Mouse (Mus musculus): ENCODE data around the gene D5Ertd579e. TPM values are rescaled to one million over a fixed set of nuclear protein-coding genes. Genes with fewer than 3 reads are reported as not detected.
A peak's percentile ranks its signal among the peaks of the same experiment; 100 is the strongest.
"Not testable (repeated sequence)": the region's sequence is repeated elsewhere in the genome, so short reads cannot be mapped to it uniquely, and the experiment has no call there.

The D5Ertd579e gene
- total RNA-seq, 1 experiment from 2014 or later: 47.6 TPM

GRCm38 (mm10) chr5:36660977-36661760 is 34.7 kb downstream of the D5Ertd579e start:
- not testable (repeated sequence) for ATAC-seq (replicated peaks; ENCODE audit: insufficient number of reproducible peaks, low FRiP score, low TSS enrichment, poor library complexity, severe bottlenecking)

GRCm38 (mm10) chr5:36625612-36626011 is 70.2 kb downstream of the D5Ertd579e start:
- no peak for ATAC-seq (replicated peaks; ENCODE audit: insufficient number of reproducible peaks, low FRiP score, low TSS enrichment, poor library complexity, severe bottlenecking)

GRCm38 (mm10) chr5:36623670-36624069 is 72.2 kb downstream of the D5Ertd579e start:
- ATAC-seq (replicated peaks; ENCODE audit: insufficient number of reproducible peaks, low FRiP score, low TSS enrichment, poor library complexity, severe bottlenecking): no peak

GRCm38 (mm10) chr5:36621058-36621449 is 74.8 kb downstream of the D5Ertd579e start:
- no peak for ATAC-seq (replicated peaks; ENCODE audit: insufficient number of reproducible peaks, low FRiP score, low TSS enrichment, poor library complexity, severe bottlenecking)

GRCm38 (mm10) chr5:36620409-36621057 is 75.3 kb downstream of the D5Ertd579e start:
- no peak for ATAC-seq (replicated peaks; ENCODE audit: insufficient number of reproducible peaks, low FRiP score, low TSS enrichment, poor library complexity, severe bottlenecking)

GRCm38 (mm10) chr5:36618890-36619289 is 76.9 kb downstream of the D5Ertd579e start:
- ATAC-seq (replicated peaks; ENCODE audit: insufficient number of reproducible peaks, low FRiP score, low TSS enrichment, poor library complexity, severe bottlenecking): no peak

- no peak for ATAC-seq (replicated peaks; ENCODE audit: insufficient number of reproducible peaks, low FRiP score, low TSS enrichment, poor library complexity, severe bottlenecking)
Measured at GRCm38 (mm10) chr5:36618356-36618755, 77.5 kb downstream of the D5Ertd579e start.

GRCm38 (mm10) chr5:36614124-36614523 is 81.7 kb downstream of the D5Ertd579e start:
- ATAC-seq (replicated peaks; ENCODE audit: insufficient number of reproducible peaks, low FRiP score, low TSS enrichment, poor library complexity, severe bottlenecking): no peak

- ATAC-seq (replicated peaks; ENCODE audit: insufficient number of reproducible peaks, low FRiP score, low TSS enrichment, poor library complexity, severe bottlenecking): no peak
Measured at GRCm38 (mm10) chr5:36608939-36609499, 86.8 kb downstream of the D5Ertd579e start.

GRCm38 (mm10) chr5:36603031-36603430 is 92.8 kb downstream of the D5Ertd579e start:
- 0 out of 2 replicates have a peak, but pooled peaks have one; percentile 19 for ATAC-seq (replicated peaks; ENCODE audit: insufficient number of reproducible peaks, low FRiP score, low TSS enrichment, poor library complexity, severe bottlenecking)

- no peak for ATAC-seq (replicated peaks; ENCODE audit: insufficient number of reproducible peaks, low FRiP score, low TSS enrichment, poor library complexity, severe bottlenecking)
Measured at GRCm38 (mm10) chr5:36602028-36602427, 93.8 kb downstream of the D5Ertd579e start.

GRCm38 (mm10) chr5:36601492-36601891 is 94.3 kb downstream of the D5Ertd579e start:
- no peak for ATAC-seq (replicated peaks; ENCODE audit: insufficient number of reproducible peaks, low FRiP score, low TSS enrichment, poor library complexity, severe bottlenecking)

- no peak for ATAC-seq (replicated peaks; ENCODE audit: insufficient number of reproducible peaks, low FRiP score, low TSS enrichment, poor library complexity, severe bottlenecking)
Measured at GRCm38 (mm10) chr5:36598883-36599282, 96.9 kb downstream of the D5Ertd579e start.

GRCm38 (mm10) chr5:36597653-36598052 is 98.2 kb downstream of the D5Ertd579e start:
- no peak for ATAC-seq (replicated peaks; ENCODE audit: insufficient number of reproducible peaks, low FRiP score, low TSS enrichment, poor library complexity, severe bottlenecking)

GRCm38 (mm10) chr5:36596225-36596624 is 99.6 kb downstream of the D5Ertd579e start:
- ATAC-seq (replicated peaks; ENCODE audit: insufficient number of reproducible peaks, low FRiP score, low TSS enrichment, poor library complexity, severe bottlenecking): no peak

GRCm38 (mm10) chr5:36595115-36595514 is 100.7 kb downstream of the D5Ertd579e start:
- ATAC-seq (replicated peaks; ENCODE audit: insufficient number of reproducible peaks, low FRiP score, low TSS enrichment, poor library complexity, severe bottlenecking): no peak

- no peak for ATAC-seq (replicated peaks; ENCODE audit: insufficient number of reproducible peaks, low FRiP score, low TSS enrichment, poor library complexity, severe bottlenecking)
Measured at GRCm38 (mm10) chr5:36594344-36594743, 101.5 kb downstream of the D5Ertd579e start.

- no peak for ATAC-seq (replicated peaks; ENCODE audit: insufficient number of reproducible peaks, low FRiP score, low TSS enrichment, poor library complexity, severe bottlenecking)
Measured at GRCm38 (mm10) chr5:36593176-36593575, 102.6 kb downstream of the D5Ertd579e start, which contains the start of gene Tbc1d14. Tbc1d14 (minus strand) TSS chr5:36593276.

GRCm38 (mm10) chr5:36590499-36590920 is 105.3 kb downstream of the D5Ertd579e start:
- no peak for ATAC-seq (replicated peaks; ENCODE audit: insufficient number of reproducible peaks, low FRiP score, low TSS enrichment, poor library complexity, severe bottlenecking)

- no peak for ATAC-seq (replicated peaks; ENCODE audit: insufficient number of reproducible peaks, low FRiP score, low TSS enrichment, poor library complexity, severe bottlenecking)
Measured at GRCm38 (mm10) chr5:36584299-36584698, 111.5 kb downstream of the D5Ertd579e start.
